Mouse (Mus musculus) adrenal gland, postnatal 10 days (tissue): ENCODE data around the gene Kank4. TPM values are rescaled to one million over a fixed set of nuclear protein-coding genes. Genes with fewer than 3 reads are reported as not detected.
"Not testable (repeated sequence)": the region's sequence is repeated elsewhere in the genome, so short reads cannot be mapped to it uniquely, and the experiment has no call there.

Experiments
- DNase-seq: peaks from one replicate; pipeline ENCODE4 v3.0.0; 2021; ENCODE audit warnings: mixed read lengths
- total RNA-seq, 2 experiments: library from RNA; stranded (reverse); gene quantifications; 2 replicates each; pipeline ENCODE4 v1.2.3; 2021

Gene Kank4
- total RNA-seq, 2 experiments from 2014 or later: 3.0 TPM

DNA sequence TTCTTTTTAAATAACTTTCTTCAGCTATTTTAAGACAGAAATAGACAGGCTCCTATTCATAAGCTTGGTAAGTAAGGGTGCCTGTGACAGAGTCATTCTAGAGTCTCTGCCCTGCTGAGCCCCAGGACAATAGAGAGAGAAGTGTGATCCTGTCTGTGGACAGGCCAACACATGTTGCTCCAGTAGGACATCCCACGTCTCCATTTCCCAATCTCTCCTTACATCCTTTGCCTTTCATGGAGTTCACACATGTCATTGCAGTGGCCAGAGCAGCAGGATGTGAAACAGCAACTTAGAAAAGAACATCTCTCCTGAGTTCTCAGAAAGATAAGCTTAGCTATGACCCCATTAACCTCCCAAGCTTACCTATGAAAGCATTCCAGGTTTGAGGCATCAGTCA lies 14.4 kb upstream of the Kank4 start:
- DNase-seq: no peak

DNA sequence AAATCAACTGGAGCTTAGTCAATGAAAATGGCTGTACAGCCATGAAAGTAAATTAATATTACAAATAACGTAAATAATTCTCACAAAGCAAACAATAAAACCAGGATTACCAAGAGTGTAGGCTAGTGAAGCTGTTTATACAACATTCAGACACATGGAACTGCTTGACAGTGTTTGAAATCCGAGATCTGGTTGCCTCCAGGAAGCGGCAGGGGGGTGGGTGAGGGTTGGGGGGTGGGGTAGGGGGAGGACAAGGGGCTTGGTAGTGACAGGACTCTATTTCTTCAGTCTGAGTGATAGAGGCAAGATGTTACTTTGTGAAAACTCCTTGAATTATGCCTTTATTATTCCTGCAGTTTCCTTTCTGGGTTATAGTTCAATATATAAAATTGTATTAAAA lies 9.4 kb upstream of the Kank4 start:
- DNase-seq: no peak

DNA sequence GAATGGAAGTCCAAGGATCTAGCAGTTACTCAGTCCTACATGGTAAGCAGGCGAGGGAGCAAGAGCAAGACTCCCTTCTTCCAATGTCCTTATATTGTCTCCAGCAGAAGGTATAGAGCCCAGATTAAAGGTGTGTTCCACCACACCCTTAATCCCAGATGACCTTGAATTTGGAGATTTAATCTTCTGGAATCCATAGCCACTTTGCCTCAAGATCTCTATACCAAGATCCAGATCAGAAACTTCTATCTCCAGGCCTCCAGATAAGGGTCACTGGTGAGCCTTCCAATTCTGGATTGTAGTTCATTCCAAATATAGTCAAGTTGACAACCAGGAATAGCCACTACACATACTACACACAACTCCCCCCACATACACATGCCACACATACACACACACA lies 6.4 kb upstream of the Kank4 start, which contains the start of gene I0C0044D17Rik:
Gene I0C0044D17Rik, minus strand, starts transcription at position 101 of the 400 bp plus-strand sequence.
- DNase-seq: not testable (repeated sequence)

DNA sequence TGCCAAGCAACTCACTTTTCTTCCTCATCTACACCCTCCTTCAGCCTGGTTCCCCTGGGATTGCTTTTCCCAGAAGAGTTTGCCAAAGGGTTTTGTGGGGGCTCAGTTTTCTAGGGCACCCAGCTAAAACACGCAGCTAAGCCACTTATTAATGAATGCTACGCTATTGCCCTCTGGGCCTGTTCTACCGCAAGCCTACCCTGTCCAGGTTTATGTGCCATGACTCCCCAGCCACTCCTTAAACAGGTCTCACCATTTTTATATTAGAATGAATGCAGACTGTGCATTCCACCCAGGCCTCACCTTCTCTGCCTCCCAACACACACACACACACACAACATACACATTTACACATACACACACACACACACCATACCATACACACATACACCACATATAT lies 5.7 kb upstream of the Kank4 start:
- DNase-seq: no peak

DNA sequence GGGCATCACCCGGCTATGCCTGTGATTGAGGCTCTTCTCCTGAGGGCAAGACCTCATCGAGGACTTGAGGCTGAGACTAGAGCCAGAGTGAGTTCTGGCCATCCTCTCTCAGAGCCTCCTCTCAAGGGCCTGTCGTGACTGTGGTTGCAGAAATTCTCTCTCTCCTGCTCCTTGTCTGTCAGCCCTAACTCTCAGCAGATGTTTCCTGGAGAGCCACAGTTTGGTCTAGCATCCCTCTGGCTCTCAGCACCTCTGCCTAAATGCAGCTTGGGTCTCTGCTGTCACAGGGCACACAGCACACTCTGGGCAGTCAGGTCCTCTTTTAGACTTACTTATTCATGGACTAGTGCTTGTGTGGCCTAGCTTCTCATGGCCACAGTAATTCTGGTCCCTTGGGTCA lies 5.1 kb upstream of the Kank4 start:
- no peak for DNase-seq

DNA sequence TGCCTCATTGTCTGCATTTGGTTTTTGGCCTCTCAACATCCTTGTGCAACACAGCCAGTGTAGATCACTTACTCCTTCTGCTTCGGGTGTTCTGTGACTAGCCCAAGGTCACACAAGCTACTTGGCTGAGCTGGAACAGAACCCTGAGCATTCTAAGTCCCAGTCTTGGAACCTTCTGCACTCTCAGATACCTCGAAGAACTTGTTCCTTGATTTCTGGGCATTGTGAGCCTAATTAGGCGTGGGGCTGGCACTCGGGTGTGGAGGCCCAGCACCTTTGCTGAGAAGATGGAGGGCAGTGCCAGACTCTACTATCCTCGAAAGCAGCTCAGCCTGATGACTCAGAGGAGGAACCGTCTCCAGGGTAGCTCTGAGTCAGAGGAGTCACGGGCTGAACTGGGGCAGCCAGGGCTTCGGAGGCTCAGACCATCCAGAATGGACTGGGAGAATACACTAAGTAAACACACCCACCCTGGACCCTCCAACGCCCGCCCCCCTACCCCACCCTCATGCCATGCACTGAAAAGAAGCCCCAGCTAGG lies 1.9 kb upstream of the Kank4 start:
- DNase-seq: peak; percentile 45

DNA sequence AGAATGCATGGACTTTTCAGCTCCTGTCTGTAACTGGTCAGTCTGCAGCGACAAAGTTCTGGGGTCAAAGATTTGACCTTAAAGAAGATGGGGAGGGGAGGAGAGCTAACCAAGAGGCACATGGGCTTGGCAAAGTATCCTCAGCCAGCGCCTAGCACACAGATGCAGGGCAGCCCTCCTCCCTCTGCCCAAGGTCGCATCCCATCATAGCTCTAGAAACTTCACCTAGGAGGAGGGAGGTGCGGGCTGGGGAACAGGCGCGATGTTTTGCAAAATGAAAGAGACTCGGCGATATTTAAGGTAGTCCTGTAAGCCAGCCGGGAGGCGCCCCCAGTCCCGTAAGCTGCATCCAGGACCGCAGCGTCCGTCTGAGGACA lies 542 bp downstream of the Kank4 start:
- DNase-seq: peak; percentile 16

DNA sequence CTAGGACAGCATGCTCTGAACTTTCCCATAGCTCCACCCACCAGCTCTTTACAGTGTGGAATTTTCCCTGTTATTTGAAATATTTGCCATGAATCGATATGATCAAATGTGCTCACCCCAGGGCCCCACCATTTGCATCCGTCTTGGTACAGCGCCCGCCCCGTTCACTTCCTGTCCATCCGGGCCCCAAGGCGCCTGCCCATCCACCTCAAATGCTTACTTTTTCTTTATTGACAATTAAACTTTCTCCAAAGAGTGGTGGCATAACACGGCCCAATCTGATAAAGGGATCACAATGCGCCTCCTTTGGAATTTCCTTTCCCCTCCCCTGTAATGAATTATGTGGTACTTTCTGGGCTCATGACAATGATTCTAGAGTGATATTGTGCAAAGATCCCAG lies 11.0 kb downstream of the Kank4 start:
- no peak for DNase-seq

DNA sequence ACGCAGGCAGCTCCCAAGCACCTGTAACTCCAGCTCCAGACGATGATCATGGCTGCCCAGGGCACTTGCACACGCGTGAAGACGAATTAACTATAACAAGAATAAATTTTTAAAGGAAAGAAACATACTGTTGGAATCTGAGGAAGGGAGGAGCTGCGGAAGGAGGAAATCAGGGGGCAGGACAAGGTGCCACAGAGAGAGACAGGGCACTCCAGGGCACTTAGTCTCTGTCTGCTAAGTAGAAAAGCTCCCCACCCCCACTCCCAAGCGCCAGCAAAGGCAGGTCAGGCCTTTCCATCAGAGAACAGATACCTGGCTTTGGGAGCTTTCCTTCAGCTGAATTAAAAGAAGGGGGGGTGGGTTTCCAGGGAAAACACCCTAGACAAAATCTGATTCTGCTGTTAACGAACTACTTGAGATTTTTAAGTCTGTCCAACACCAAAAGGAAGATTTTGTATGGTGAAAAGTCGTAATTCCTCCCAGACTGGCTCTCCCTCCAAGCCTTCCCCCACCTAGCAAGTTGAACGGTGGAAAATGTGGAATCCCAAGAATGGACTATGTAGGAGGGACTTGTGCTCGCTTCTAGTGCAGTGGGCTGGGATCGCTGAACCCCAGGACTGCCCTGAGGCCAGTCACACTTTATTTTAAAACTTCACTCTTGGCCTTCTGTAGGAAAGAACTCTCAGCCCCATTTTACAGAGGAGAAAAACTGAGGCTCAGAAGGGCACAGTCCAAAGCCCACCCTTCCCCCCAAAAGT lies 11.9 kb downstream of the Kank4 start:
- no peak for DNase-seq

DNA sequence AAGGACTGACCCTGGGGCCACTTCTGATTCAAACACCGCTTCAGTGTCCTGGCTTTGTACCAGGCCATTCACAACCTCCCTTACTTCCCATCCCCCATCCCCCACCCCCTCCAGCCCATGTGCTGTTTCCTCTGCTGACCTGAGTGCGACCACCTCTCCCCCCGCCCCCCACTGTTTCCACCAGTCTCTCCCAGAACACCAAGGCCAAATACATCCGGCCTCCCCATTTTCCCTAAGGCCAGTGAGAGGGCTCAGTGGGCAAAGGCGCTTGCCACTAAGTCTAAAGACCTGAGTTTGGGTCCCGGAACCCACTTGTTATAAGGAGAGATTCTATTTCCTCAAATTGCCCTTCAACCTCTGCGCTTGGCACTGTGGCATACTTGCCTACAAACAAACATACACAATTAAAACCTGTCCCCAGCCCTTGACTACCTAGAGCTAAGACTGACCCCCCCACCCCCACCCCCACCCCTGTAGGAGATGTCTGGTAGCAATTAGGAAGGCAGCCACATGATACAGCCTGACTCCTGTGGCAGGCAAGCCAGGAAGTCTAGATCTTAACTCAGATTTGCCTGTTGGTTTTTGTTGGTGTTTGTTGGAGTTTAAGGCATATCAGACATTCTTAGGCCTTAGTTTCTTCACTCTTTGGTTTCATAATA lies 12.7 kb downstream of the Kank4 start:
- no peak for DNase-seq

DNA sequence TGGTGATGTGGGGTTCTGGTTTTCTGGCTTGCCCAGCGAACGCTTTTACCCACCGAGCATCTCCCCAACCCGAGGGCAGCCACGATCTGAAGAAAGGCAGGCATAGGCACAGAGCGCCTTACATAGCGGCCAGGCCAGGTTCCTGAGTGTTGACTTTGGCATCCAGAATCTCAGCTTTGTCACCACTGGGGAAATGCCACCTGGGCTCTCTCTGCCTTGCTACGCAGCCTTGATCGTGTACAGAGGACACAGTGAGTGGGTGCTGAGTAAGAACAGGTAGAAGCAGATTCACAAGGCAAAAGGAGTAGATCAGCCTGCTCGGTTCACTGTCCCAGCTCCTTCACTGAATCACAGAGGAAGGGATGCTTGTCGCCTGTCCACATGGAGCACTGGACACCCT lies 15.6 kb downstream of the Kank4 start:
- DNase-seq: no peak

DNA sequence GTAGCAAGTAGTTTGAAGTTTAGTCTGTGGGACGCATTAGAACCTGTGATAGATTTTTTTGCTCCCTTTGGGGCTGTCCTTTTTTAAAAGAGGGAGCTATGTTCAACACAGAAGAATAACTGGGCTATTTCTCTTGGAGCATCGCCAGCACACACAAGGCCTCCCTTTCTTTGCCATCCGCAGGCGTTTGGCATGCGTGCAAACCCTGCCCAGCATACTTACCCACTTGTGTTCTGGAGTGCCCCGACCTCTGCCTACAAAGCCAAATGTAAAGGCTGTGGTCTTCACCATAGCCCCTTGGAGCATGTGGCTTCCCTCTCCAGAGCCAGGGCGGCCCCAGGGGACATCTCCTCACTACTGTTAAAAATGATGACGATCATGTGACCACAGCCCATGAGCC lies 16.5 kb downstream of the Kank4 start:
- DNase-seq: peak; percentile 40

DNA sequence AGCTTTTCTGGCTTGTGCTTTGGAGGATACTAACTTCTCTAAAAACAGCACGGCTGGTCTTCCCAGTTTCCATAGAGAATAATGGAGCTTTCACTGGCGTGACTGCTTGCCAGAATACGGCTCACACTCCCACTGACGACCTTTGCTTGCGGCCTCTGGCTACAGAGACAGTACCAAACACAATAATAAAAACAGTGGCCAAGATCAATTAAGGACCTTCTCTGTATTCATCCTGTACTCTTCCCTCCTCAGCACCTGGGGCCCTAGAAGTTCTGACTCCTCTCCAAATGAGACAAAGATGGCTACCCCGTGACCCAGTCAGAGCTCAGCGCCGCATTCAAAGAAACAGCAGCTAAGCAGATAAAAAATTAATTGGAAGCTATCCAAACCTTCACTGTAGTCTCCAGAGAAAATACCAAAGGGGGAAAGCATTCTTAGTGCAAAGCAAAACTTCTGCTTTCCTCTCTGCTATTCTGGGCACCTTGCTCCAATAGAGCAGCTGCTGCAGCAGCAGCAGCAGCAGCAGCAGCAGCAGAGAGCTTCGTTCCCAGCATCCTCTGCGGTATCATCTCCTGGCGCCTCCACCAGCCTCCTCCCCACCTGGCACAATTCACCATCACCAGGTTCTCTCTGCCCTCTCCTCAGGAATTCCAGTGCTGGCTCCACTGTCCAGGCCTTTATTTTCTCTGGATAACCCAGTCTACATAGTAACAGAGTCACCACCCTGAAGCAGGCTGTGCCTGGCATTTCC lies 20.6 kb downstream of the Kank4 start:
- no peak for DNase-seq

DNA sequence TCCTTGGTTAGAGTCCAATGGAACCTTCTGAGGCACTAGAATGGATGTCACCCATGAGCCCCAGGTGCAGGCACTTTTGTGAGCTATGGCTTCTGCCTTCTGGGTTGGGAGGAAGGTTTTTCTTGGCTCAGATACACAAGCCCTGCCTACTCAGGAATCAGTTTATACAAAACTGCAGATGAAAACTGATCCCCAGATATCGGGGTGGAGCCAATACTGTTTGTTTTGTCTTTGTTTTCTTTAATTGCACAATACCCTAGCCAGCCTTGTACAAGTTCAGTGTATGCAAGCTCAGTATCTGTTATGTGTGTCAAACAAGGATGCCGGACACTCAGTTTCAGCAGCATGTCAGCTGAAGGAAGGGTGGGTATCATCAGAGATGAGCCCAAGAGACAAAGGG lies 22.1 kb downstream of the Kank4 start:
- DNase-seq: no peak

DNA sequence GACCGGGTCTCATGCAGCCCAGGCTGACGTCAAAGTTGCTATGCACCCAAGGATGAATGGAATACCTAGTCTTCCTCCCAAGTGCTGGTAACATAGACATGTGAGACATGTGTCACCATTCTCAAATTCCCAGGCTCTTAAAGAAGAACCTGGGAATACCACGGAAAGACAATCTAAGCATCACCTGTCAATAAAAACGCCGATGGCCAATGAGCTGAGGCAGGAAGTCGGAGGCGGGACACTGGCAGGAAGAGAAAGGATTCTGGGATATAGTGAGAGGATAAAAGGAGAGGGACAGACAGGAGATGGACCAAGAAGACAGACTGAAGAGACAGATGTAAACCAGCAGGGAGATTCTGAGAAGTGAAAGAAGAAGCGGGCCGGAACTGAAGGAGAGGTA lies 23.9 kb downstream of the Kank4 start:
- DNase-seq: no peak

DNA sequence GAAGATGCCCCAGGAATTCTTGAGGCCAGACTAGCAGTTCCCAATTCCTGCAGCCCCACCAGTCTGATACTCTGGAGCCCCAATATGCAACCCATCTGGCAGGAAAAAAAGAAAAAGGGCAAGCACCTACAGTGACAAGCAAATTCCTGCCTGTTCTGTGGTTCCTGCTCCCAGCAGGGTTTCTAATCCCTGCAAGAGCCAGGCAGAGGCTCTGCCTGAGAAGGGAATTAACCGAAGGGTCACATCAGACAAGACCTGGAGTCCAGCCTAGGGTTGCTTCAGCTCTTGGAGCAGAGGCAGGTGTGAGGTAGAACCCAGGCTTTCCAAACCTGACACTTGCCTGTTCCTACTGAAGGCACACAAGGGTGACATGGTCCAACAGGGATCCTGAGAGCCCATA lies 26.6 kb downstream of the Kank4 start:
- no peak for DNase-seq

DNA sequence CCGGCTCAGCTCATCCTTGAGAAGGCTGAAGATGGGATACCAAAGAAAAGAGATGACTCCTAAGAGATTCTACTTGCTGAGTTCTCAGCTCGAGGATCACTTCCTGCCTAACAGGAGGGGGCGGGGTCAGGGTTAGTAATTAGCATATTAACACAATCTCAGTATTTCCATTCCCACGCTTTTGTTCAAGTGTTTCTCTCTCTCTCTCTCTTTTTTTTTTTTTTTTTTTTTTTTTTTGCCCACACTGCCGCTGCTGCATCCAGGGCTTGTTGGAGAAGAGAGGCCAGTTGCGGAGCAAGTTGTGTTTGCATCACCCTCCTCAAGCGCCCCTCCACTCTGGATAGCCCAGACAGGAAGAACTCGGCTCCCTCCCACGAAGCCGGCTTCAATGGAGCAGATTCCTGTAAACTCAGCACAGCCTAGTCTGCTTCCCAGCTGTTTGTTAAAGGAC lies 27.5 kb downstream of the Kank4 start:
- DNase-seq: peak; percentile 9

DNA sequence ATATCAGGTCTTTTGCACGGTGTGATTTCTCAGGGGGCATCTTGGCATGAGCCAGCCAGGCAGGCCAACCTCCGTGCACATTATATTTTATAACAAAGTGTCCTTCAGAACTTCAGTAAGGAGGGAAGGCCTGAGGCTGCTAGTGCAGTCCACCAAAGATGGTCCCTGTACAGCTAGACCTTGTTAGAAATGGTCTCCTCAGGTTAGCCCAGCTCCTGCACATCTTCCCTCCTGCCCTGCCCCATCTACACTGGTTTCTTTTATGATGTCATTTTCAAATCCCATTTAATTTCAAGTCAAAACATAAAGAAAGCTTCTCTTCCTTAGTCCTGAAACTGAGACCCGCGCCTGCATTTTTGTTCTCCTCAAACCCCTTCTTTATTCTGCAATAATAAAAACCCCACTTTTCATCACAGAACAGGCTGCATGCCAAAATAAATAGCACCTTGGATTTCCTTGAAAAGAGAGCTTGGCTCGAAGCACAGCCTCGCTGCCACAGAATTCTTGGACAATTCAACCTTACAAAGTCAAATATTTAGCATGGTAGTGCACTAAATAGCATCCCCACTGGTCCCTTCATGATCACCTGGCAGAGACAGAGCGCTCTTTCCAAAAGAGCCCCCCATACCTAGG lies 28.1 kb downstream of the Kank4 start:
- no peak for DNase-seq

DNA sequence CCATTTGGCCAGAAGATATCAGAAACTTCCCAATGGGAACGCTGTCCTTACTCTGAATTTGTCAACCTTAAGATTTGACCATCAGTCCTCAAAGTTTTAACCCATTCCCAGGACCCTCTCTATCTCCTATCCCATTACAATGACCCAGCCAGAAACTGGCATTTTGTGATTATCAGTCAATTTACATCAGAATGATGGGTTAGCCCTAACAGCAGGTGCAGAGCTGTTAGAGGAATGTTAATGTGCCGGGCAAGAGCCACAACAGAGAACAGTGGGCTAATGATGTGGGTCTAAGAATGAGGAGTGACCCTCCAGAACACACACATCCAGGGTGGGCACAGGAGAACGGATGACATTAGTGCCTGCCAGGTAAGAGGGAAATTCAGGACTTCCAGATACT lies 31.1 kb downstream of the Kank4 start:
- DNase-seq: no peak

DNA sequence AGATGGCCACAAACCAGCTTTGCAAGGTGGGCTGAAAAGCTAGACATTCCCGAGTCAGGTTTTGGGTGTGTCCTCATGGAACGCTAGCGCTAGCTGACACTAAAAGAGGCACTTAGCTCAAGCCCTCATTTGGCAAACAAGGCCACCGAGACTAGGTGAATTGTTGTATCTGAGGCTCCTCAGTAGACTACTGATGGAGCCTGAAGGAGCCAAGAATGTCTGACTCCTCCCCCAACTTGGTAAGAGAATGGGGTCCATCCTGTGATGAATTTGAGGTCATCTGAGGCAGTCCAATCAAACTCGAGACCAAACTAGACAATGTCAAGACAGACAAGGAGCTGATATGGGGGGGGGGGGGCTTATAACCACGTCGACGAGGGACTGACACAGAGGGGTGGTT lies 31.5 kb downstream of the Kank4 start:
- DNase-seq: no peak

DNA sequence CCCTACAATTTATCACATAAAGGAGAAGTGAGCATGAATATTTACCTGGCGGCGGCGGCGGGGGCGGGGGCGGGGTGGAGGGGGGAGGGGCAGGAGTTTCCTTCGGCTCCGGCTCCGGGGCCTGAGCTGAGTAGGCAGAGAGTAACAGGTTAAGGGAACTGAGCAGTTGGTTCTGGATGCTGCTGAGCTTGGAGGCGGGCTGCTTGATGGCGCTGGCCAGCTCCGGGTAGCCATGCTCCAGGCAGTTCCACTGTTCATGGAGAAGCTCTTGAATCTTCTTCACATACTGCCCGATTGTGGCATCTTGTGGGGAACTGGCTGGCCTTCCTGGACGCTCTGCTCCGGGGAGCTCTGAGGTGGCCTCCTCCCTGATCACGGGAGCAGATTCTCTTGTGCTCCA lies 39.1 kb downstream of the Kank4 start:
- no peak for DNase-seq

DNA sequence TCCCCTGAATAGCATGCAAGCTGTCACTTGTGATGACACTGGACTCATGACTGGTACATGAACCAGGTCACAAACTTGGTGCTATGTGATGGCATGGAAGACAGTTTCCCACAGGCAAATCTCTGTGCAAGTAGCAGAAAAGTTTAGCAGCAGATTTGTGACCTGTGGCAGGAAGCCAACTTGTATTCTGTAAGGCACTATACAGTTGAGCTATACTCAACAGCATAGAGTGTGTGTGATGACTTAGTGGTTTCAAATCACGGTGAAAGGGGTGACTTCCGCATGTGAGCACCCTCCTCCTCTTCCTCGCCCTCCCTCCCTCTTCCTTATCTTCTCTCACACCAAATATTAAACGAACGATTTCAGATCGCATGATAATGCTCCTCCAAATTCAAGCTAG lies 39.9 kb downstream of the Kank4 start:
- no peak for DNase-seq
